Mouse (Mus musculus) E14TG2a.4 (cell line): Measurements from ENCODE around the gene Olfr1467.

Source experiments
- H3K27me3 ChIP-seq: 2 replicates; pipeline ENCODE4 v1.6.1; 2014; ENCODE audit warnings: low read length, control low read depth; ENCODE audit not compliant: insufficient read depth
- H3K36me3 ChIP-seq: 2 replicates; pipeline ENCODE4 v1.6.1; 2014; ENCODE audit warnings: low read length, control low read depth; ENCODE audit not compliant: insufficient read depth
- H3K4me1 ChIP-seq: replicated peaks from 2 replicates; pipeline ENCODE4 v1.6.1; 2014; ENCODE audit warnings: low read depth, low read length, control low read depth
- H3K4me3 ChIP-seq: replicated peaks from 2 replicates; pipeline ENCODE4 v1.5.1; 2014; ENCODE audit warnings: mild to moderate bottlenecking, low read length
- H3K9me3 ChIP-seq: 2 replicates; pipeline ENCODE4 v1.6.1; 2014; ENCODE audit warnings: low read length, control low read depth
- CTCF ChIP-seq: conservative IDR thresholded peaks from 2 replicates; pipeline ENCODE4 v1.5.1; 2014; ENCODE audit warnings: low read length
- NANOG ChIP-seq: IDR thresholded peaks from 2 replicates; pipeline ENCODE4 v1.6.1; 2014; ENCODE audit warnings: borderline replicate concordance, low read length, mixed read lengths
- POU5F1 ChIP-seq: IDR thresholded peaks from 2 replicates; pipeline ENCODE4 v1.6.1; 2014; ENCODE audit warnings: low read length, borderline replicate concordance

Olfr1467 gene

DNA sequence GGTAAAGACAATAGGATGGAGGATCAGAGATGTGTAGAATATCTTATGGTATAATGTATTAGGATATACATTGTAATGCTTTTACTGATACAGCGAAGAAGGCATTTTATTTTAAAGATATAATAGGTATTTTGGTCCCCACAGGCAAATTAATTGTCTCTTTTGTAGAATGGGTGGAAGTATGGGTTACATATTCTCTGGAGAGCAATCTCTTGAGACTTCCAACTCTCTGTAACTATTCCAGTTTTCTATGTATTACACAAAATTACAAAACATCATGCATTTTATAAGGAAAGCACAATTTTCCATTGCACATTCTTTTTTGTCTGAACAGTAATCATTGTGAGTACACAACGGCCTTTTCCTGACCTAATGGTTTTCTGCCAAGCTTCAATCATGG lies at the start of gene Olfr1467:
TSS of gene Olfr1467 (plus strand) at position 301 of the 400 bp plus-strand sequence.
- H3K4me3 ChIP-seq = no peak within 1 kb of the TSS
- no peaks in the 10 kb centered on the region for H3K36me3 ChIP-seq
- no peaks in the 10 kb centered on the region for H3K27me3 ChIP-seq
- TF ChIP-seq POU5F1 = no peak
- no peak for TF ChIP-seq CTCF
- TF ChIP-seq NANOG = no peak
- H3K4me1 ChIP-seq = no peaks in the 10 kb centered on the region
- H3K9me3 ChIP-seq = peaks cover 33% of the 10 kb centered on the region

DNA sequence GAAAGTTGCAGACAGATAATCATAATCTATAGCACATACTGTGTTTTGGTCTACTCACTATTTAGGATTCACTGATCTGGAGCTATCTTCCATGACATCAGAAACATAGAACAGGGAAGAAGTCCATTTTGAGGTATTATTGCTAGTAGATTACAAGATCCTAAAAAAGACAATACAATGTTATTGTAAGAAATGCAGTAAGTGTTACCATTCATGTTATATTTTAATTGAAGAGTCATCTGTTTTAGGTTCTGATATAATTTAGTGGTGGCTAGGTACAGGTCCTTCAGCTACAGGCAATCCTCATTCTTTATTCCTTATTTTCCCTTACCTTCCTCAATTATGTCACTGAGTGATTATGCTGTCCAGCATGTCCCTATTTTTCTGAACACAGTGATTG lies 46.6 kb upstream of the Olfr1467 start, which contains the start of gene Olfr1465:
TSS of gene Olfr1465 (minus strand) at position 101 of the 400 bp plus-strand sequence.
- H3K4me3 ChIP-seq = no peak within 1 kb of the TSS
- TF ChIP-seq CTCF (no peak), POU5F1 (no peak), NANOG (no peak)
- no peaks in the 10 kb centered on the region for H3K36me3 ChIP-seq
- no peaks in the 10 kb centered on the region for H3K9me3 ChIP-seq
- no peaks in the 10 kb centered on the region for H3K4me1 ChIP-seq
- H3K27me3 ChIP-seq = no peaks in the 10 kb centered on the region

DNA sequence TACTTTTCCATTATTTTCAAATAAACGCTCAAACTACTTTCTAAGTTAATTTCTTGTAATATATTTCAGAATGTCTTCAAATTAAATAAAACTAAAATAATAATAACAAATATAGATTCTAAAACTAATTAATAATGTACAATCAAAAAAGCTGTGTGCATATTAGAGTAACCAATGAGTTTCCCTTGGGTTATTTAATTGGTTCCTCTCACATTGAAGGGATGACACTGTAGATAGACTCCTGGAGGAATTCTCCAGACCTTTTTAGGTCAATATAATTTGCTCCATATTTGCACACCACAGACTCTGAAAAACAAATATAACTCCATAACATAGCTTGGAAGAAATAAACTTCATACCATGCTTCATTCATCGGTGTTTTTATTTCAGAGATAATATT lies 23.5 kb upstream of the Olfr1467 start, which contains the start of gene Olfr1466:
TSS of gene Olfr1466 (plus strand) at position 301 of the 400 bp plus-strand sequence.
- no peak within 1 kb of the TSS for H3K4me3 ChIP-seq
- TF ChIP-seq POU5F1 (no peak), NANOG (no peak), CTCF (no peak)
- H3K4me1 ChIP-seq = no peaks in the 10 kb centered on the region
- H3K27me3 ChIP-seq = no peaks in the 10 kb centered on the region
- H3K9me3 ChIP-seq = no peaks in the 10 kb centered on the region
- no peaks in the 10 kb centered on the region for H3K36me3 ChIP-seq

DNA sequence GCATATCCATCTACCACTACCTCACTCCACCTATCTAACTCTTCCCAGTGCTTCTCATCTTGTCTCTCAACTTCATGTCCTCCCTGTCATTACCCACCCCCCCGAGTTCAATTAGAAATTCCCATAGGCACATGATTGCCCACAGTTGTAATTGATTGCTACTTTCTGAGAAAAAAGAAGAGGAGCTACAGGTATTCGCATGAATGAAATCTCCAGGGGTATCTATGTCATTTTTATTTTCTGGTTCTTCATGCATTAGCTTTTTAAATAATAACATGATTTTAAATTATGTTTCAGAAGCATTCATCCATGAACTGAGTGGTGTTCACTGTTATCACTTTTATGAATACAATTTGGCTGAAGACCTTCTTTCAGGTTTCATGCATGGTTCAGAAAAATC lies 45.5 kb downstream of the Olfr1467 start, which contains the start of gene Olfr1469:
TSS of gene Olfr1469 (plus strand) at position 301 of the 400 bp plus-strand sequence.
- no peaks in the 10 kb centered on the region for H3K4me1 ChIP-seq
- H3K36me3 ChIP-seq = no peaks in the 10 kb centered on the region
- H3K9me3 ChIP-seq = no peaks in the 10 kb centered on the region
- no peak for TF ChIP-seq NANOG
- TF ChIP-seq POU5F1 = no peak
- TF ChIP-seq CTCF = no peak
- H3K27me3 ChIP-seq = no peaks in the 10 kb centered on the region
- H3K4me3 ChIP-seq = no peak within 1 kb of the TSS
